ENCODE assay signal across 20 mouse cellular contexts in genomic region chr11:87772354-87772753, GRCm38 (mm10). TPM values are rescaled to one million over a fixed set of nuclear protein-coding genes. Genes with fewer than 3 reads are reported as not detected.
"Had no signal": no experiment of that assay in that cellular context is flagged by ENCODE, and none has a peak within 500 bp of the region (broad histone marks: within the 10 kb centered on the region; RNA-seq: fewer than 3 reads in every experiment).

No protein-coding gene starts in this region.

- DNase-seq: kidney, adult 2 months; kidney, postnatal 36 days; layer of hippocampus, postnatal 36 days; liver, embryonic 13.5 days; lung, adult 2 months; lung, postnatal 14 days; lung, postnatal 4 days; midbrain, embryonic 14.5 days; retina, postnatal 1 day; right cerebral cortex, postnatal 25 days; spleen, adult 18-20 months; thymus, adult 2 months; thymus, postnatal 14 days; thymus, postnatal 4 days had no signal

RNA-seq across cellular contexts. Expression of gene Mpo, which starts 21.0 kb away (rescaled TPM):
- polyA plus RNA-seq: midbrain, postnatal 0 days had no signal

RNA-seq across cellular contexts. Expression of gene Lpo, which starts 55.7 kb away (rescaled TPM):
- polyA plus RNA-seq: kidney, embryonic 14.5 days; limb, embryonic 11.5 days; liver, adult 2 months; liver, embryonic 13.5 days; liver, embryonic 16.5 days; lung, adult 2 months; lung, embryonic 16.5 days had no signal
